Mouse (Mus musculus) lung, postnatal 0 days (tissue): ENCODE measurements around the gene C130026I21Rik.
"Not testable (repeated sequence)": the region's sequence is repeated elsewhere in the genome, so short reads cannot be mapped to it uniquely, and the experiment has no call there.

Experiments used
- CTCF ChIP-seq: IDR thresholded peaks from 2 replicates; pipeline ENCODE4 v1.5.1; 2016; ENCODE audit warnings: antibody characterized with exemption, mild to moderate bottlenecking
- EP300 ChIP-seq: IDR thresholded peaks from 2 replicates; pipeline ENCODE4 v1.6.1; 2016; ENCODE audit warnings: antibody characterized with exemption, mild to moderate bottlenecking, control low read depth

DNA sequence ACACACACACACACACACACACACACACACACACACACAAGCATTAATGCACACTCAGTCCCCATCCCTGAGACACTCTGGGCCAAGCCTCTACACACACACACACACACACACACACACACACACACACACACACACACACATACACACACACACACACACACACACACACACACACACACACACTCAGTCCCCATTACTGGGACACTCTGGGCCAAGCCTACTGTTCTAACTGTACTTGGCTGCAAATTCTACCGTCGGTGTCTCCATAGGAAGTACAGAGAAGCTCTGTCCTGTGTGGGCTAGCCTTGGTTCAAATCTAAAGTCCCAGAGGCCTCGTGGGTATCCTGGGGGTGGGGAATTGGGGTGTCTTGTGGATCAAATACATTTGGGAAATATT, 159.5 kb downstream of the C130026I21Rik start:
- not testable (repeated sequence) for TF ChIP-seq CTCF, EP300
